Mouse (Mus musculus) layer of hippocampus, postnatal 25 days (tissue): ENCODE data around the gene Pla2g4c. TPM values are rescaled to one million over a fixed set of nuclear protein-coding genes. Genes with fewer than 3 reads are reported as not detected.
"Not testable (repeated sequence)": the region's sequence is repeated elsewhere in the genome, so short reads cannot be mapped to it uniquely, and the experiment has no call there.

Experiments used
- DNase-seq, 2 experiments: peaks; one replicate each; pipeline ENCODE4 v3.0.0; 2022; ENCODE audit warnings: mixed read lengths in 2 of 2, low spot score in 1 of 2; ENCODE audit errors: extremely low spot score in 1 of 2
- total RNA-seq, 2 experiments: library from RNA; stranded (reverse); gene quantifications; 2 replicates each; pipeline ENCODE4 v1.2.3; 2021

Pla2g4c gene
- total RNA-seq, result under 1 TPM; 0.20 to 0.23 TPM

DNA sequence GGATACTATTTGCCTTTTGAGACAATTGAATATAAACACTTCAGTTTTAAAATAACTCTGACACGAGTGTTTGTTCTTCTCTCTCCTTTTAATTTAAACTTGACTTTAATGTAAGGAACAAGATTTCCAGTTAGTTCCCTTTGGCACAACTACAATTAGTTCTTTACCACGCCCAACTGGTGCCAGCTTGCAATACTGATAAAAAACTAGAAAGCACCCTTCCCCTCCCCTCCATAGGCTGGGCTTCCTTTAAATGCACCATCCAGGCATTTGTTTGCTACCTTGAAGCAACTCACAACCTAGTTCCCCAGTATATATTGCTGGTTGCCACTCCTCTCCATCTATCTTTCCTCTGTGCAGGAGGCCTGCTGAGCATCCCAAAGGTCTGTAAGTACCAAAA, at the start of gene Pla2g4c:
Gene Pla2g4c (plus strand): TSS at position 340 of the 400 bp plus-strand sequence.
- no peak for DNase-seq

DNA sequence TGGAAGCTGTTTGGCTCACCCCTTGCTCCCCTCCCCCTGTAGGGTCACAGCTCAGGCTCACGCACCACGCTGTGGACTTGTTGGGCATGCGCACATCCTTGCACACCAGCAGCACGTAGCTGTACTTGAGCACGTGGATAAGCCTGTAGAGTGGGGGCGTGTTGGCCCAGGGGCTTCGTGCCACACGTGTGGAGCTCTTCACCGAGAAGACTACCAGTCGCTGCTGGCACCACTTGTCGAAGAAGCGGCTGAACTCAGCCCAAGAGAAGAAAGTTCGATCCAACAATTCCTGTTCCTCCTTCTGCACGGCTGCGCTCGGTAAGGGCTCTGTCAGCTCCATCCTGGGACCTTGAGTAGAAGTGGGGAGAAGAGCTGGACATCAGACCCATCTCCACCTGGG, 47.4 kb upstream of the Pla2g4c start, which contains the start of gene Lig1:
Gene Lig1 (plus strand): TSS at position 203 of the 400 bp plus-strand sequence.
- DNase-seq, result no peak

- no peak for DNase-seq
Measured at GRCm38 (mm10) chr7:13277833-13278232, 46.6 kb upstream of the Pla2g4c start.

GRCm38 (mm10) chr7:13278308-13278891, 46.1 kb upstream of the Pla2g4c start, which contains the start of gene Zswim9:
Zswim9 (minus strand) TSS chr7:13278721.
- peak; percentile 78 to 92 for DNase-seq

DNA sequence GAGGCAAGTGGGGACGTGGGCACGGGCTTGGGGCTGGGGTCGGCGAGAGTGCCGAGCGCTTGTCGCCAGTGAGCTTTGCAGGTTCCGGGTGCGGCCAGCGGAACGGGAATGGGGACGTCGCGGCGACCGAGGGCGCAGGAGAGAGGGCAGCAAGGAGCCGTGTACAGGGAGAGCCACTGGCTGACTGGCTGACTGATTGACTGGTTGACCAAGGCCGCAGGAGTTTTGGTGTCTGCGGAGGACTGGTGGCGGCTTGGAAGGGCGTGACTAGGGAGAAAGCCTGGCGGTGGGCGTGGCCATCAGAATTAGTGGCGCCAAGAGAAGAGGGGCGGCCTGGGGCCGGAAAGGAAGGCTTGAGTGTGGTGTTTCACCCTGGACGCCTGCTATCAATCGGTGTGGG, 45.5 kb upstream of the Pla2g4c start:
- DNase-seq, result not testable (repeated sequence)

GRCm38 (mm10) chr7:13288621-13289020, 35.8 kb upstream of the Pla2g4c start:
- no peak for DNase-seq

DNA sequence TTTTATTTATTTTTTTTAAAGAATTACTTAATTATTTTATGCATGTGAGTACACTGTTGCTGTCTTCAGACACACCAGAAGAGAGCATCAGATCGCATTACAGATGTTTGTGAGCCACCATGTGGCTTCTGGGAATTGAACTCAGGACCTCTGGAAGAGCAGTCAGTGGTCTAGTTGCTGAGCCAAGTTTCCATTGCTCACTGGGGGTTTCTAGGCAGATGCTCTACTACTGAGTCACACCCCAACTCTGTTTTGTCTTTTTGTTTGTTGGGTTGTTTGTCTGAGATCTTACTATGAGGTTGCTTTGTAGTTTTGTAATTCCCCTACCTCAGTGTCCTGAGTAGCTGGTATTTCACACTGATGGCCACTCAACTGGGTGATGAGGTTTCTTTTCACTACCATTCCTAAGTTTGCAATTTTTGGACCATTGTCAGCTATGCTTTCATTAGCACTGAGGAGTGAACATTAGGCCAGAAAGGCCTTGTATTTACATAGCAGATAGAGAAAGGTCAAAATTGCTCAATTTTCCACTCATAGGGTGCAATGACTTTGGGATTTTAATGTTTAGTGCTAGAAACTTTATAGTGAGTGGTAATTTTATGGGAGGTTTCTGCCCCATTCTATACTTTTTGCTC, 34.3 kb upstream of the Pla2g4c start:
- no peak for DNase-seq

DNA sequence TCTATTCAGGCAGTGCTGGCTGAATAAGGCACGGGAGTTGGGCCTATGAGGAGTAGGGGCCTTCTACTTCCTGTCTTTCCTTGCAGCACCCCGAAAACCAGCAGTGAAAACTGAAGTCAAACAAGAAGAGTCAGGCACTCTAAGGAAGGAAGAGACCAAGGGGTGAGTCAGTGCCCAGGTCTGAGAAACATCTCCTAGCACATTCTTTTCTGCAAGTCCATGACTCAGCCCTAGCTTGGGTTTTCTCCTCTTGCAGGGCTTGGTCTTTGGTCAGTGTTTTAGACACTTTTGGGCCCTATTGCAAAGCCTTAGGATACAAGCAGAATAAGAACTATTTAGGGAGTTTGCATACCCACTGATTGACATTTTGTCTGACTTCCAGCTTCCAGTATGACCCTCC, 33.1 kb upstream of the Pla2g4c start:
- DNase-seq, result no peak

GRCm38 (mm10) chr7:13293878-13294855, 30.3 kb upstream of the Pla2g4c start:
- DNase-seq, result no peak

- no peak for DNase-seq
Measured at GRCm38 (mm10) chr7:13295256-13295655, 29.2 kb upstream of the Pla2g4c start.

GRCm38 (mm10) chr7:13297636-13298035, 26.8 kb upstream of the Pla2g4c start:
- DNase-seq, result no peak

DNA sequence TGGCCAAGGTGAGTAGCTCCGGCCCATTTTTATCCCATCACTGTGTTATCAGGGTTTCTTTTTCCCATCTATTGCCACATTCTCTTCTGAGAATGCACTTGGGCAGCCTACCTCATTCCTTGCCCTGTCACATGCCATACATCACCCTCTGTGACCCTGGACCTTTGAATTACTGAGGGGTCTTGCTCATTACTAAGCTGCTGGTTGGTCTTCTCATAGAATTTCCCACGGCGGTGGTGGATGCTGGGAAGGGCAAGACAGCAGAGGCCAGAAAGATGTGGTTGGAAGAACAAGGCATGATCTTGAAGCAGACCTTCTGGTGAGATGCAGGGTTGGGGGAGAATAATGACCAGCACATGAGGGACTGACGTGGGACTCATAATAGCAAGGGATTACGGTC, 25.6 kb upstream of the Pla2g4c start:
- DNase-seq, result no peak

- no peak for DNase-seq
Measured at GRCm38 (mm10) chr7:13301643-13302042, 22.8 kb upstream of the Pla2g4c start.

DNA sequence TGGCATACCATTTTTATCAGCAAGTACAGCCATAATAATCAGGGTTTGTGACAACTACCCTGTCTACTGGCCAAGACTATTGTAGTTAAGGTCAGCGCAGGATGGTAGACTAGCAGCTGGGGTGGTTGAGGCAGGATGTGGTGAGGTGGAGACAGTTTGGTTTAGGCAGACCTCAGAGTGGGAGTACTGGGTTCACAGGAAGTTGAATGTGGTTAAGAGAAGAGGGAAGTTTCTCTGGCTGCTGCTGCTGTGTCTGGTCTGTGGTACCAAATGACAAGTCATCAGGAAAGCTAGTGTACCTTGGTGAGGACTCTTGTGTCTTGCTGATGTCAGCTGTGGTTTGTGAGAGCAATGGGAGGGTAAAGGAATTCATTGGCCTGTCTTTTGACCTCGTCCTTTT, 21.7 kb upstream of the Pla2g4c start:
- no peak for DNase-seq

DNA sequence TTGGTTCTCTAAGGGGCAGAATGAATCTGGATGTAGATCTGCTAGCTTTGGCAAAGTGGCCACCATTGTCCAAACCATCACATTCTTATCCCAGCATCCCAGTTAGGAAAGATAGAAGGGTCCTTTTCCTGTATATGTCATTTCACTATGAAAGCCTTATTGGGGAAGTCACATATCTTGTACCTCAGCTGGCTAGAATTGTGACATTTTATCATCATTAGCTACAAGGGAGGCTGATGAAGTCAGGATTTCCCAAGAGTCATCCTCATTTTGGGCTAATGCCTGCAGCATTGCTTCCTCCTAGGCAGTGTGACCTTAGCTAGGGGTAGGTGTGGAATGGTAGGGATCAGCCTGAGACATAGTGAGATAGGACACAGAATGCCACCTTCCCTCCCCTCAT, 21.1 kb upstream of the Pla2g4c start:
- no peak for DNase-seq

GRCm38 (mm10) chr7:13309407-13309806, 15.0 kb upstream of the Pla2g4c start:
- DNase-seq, result no peak

- no peak for DNase-seq
Measured at GRCm38 (mm10) chr7:13310493-13311199, 13.8 kb upstream of the Pla2g4c start.

GRCm38 (mm10) chr7:13311401-13311800, 13.1 kb upstream of the Pla2g4c start:
- DNase-seq, result no peak

GRCm38 (mm10) chr7:13314095-13314597, 10.3 kb upstream of the Pla2g4c start:
- DNase-seq, result no peak

GRCm38 (mm10) chr7:13321424-13321823, 3.0 kb upstream of the Pla2g4c start:
- DNase-seq, result no peak
